Mouse (Mus musculus): ENCODE data around the gene Rassf8. TPM values are rescaled to one million over a fixed set of nuclear protein-coding genes. Genes with fewer than 3 reads are reported as not detected.

The Rassf8 gene
- polyA plus RNA-seq, 1 experiment from 2014 or later = 11.5 TPM

- Histone ChIP-seq H3K4me1 (ENCODE audit: control insufficient read depth, insufficient read depth, low read length) (peaks cover 6% of the 10 kb centered on the region), H3K9ac (ENCODE audit: low read depth, low read length) (no peak overlapping the region), H3K27me3 (ENCODE audit: control insufficient read depth, insufficient read depth, low read length) (no peaks in the 10 kb centered on the region), H3K4me3 (ENCODE audit: low read length) (no peak overlapping the region), H3K36me3 (ENCODE audit: control insufficient read depth, insufficient read depth, low read length) (no peaks in the 10 kb centered on the region), H3K27ac (ENCODE audit: low read depth, low read length) (no peak overlapping the region), H3K9me3 (ENCODE audit: control insufficient read depth, low read length) (no peaks in the 10 kb centered on the region), H3K4me2 (replicated peaks; ENCODE audit: low read depth, low read length) (no peak overlapping the region)
- no peak for ATAC-seq (ENCODE audit: low FRiP score, low TSS enrichment)
- 70% methylated on average over 6 of the region's 6 CpGs for WGBS
These were observed 10.1 kb downstream of the Rassf8 start for GRCm38 (mm10) chr6:145756640-145757005.

GRCm38 (mm10) chr6:145757346-145757745, 10.8 kb downstream of the Rassf8 start:
- Histone ChIP-seq H3K9ac (ENCODE audit: low read depth, low read length) (no peak overlapping the region), H3K4me3 (ENCODE audit: low read length) (no peak overlapping the region), H3K4me2 (replicated peaks; ENCODE audit: low read depth, low read length) (no peak overlapping the region), H3K36me3 (ENCODE audit: control insufficient read depth, insufficient read depth, low read length) (no peaks in the 10 kb centered on the region), H3K4me1 (ENCODE audit: control insufficient read depth, insufficient read depth, low read length) (peaks cover 6% of the 10 kb centered on the region), H3K27me3 (ENCODE audit: control insufficient read depth, insufficient read depth, low read length) (no peaks in the 10 kb centered on the region), H3K9me3 (ENCODE audit: control insufficient read depth, low read length) (no peaks in the 10 kb centered on the region), H3K27ac (ENCODE audit: low read depth, low read length) (no peak overlapping the region)
- no peak for ATAC-seq (ENCODE audit: low FRiP score, low TSS enrichment)
- WGBS = 50% methylated on average over 3 of the region's 3 CpGs

- no peaks in the 10 kb centered on the region for H3K9me3 ChIP-seq (ENCODE audit: control insufficient read depth, low read length)
- H3K4me1 ChIP-seq (ENCODE audit: control insufficient read depth, insufficient read depth, low read length) = peaks cover 9% of the 10 kb centered on the region
- H3K27me3 ChIP-seq (ENCODE audit: control insufficient read depth, insufficient read depth, low read length) = no peaks in the 10 kb centered on the region
- no peak for ATAC-seq (ENCODE audit: low FRiP score, low TSS enrichment)
- no peak overlapping the region for H3K4me3 ChIP-seq (ENCODE audit: low read length)
- no peak overlapping the region for H3K4me2 ChIP-seq (replicated peaks; ENCODE audit: low read depth, low read length)
- 78% methylated on average over 10 of the region's 10 CpGs for WGBS
- H3K9ac ChIP-seq (ENCODE audit: low read depth, low read length) = no peak overlapping the region
- no peak overlapping the region for H3K27ac ChIP-seq (ENCODE audit: low read depth, low read length)
- H3K36me3 ChIP-seq (ENCODE audit: control insufficient read depth, insufficient read depth, low read length) = no peaks in the 10 kb centered on the region
These were observed 12.1 kb downstream of the Rassf8 start for GRCm38 (mm10) chr6:145758685-145759084.

- H3K4me3 ChIP-seq (ENCODE audit: low read length) = no peak overlapping the region
- no peak overlapping the region for H3K27ac ChIP-seq (ENCODE audit: low read depth, low read length)
- no peaks in the 10 kb centered on the region for H3K27me3 ChIP-seq (ENCODE audit: control insufficient read depth, insufficient read depth, low read length)
- no peak for ATAC-seq (ENCODE audit: low FRiP score, low TSS enrichment)
- no peaks in the 10 kb centered on the region for H3K36me3 ChIP-seq (ENCODE audit: control insufficient read depth, insufficient read depth, low read length)
- peaks cover 10% of the 10 kb centered on the region for H3K4me1 ChIP-seq (ENCODE audit: control insufficient read depth, insufficient read depth, low read length)
- 65% methylated on average over 2 of the region's 2 CpGs for WGBS
- no peak overlapping the region for H3K9ac ChIP-seq (ENCODE audit: low read depth, low read length)
- no peak overlapping the region for H3K4me2 ChIP-seq (replicated peaks; ENCODE audit: low read depth, low read length)
- H3K9me3 ChIP-seq (ENCODE audit: control insufficient read depth, low read length) = no peaks in the 10 kb centered on the region
These were observed 12.9 kb downstream of the Rassf8 start for GRCm38 (mm10) chr6:145759432-145759831.

GRCm38 (mm10) chr6:145760246-145761016, 13.9 kb downstream of the Rassf8 start:
- H3K4me3 ChIP-seq (ENCODE audit: low read length) = no peak overlapping the region
- 70% methylated on average over 4 of the region's 4 CpGs for WGBS
- H3K9me3 ChIP-seq (ENCODE audit: control insufficient read depth, low read length) = no peaks in the 10 kb centered on the region
- H3K4me2 ChIP-seq (replicated peaks; ENCODE audit: low read depth, low read length) = no peak overlapping the region
- no peak for ATAC-seq (ENCODE audit: low FRiP score, low TSS enrichment)
- H3K27me3 ChIP-seq (ENCODE audit: control insufficient read depth, insufficient read depth, low read length) = no peaks in the 10 kb centered on the region
- peaks cover 10% of the 10 kb centered on the region for H3K4me1 ChIP-seq (ENCODE audit: control insufficient read depth, insufficient read depth, low read length)
- H3K9ac ChIP-seq (ENCODE audit: low read depth, low read length) = no peak overlapping the region
- no peaks in the 10 kb centered on the region for H3K36me3 ChIP-seq (ENCODE audit: control insufficient read depth, insufficient read depth, low read length)
- 0 out of 2 replicates have a peak overlapping the region, but pooled peaks have one; percentile 11 for H3K27ac ChIP-seq (ENCODE audit: low read depth, low read length)

- H3K36me3 ChIP-seq (ENCODE audit: control insufficient read depth, insufficient read depth, low read length) = no peaks in the 10 kb centered on the region
- H3K4me3 ChIP-seq (ENCODE audit: low read length) = no peak overlapping the region
- no peaks in the 10 kb centered on the region for H3K27me3 ChIP-seq (ENCODE audit: control insufficient read depth, insufficient read depth, low read length)
- no peak for ATAC-seq (ENCODE audit: low FRiP score, low TSS enrichment)
- 82% methylated on average over 3 of the region's 3 CpGs for WGBS
- H3K4me1 ChIP-seq (ENCODE audit: control insufficient read depth, insufficient read depth, low read length) = peaks cover 10% of the 10 kb centered on the region
- H3K9me3 ChIP-seq (ENCODE audit: control insufficient read depth, low read length) = no peaks in the 10 kb centered on the region
- H3K27ac ChIP-seq (ENCODE audit: low read depth, low read length) = no peak overlapping the region
- no peak overlapping the region for H3K9ac ChIP-seq (ENCODE audit: low read depth, low read length)
- H3K4me2 ChIP-seq (replicated peaks; ENCODE audit: low read depth, low read length) = no peak overlapping the region
These were observed 14.8 kb downstream of the Rassf8 start for GRCm38 (mm10) chr6:145761151-145761935.

GRCm38 (mm10) chr6:145762016-145762415, 15.5 kb downstream of the Rassf8 start:
- WGBS = 85% methylated on average over 3 of the region's 3 CpGs
- H3K9ac ChIP-seq (ENCODE audit: low read depth, low read length) = no peak overlapping the region
- H3K4me1 ChIP-seq (ENCODE audit: control insufficient read depth, insufficient read depth, low read length) = peaks cover 10% of the 10 kb centered on the region
- no peaks in the 10 kb centered on the region for H3K27me3 ChIP-seq (ENCODE audit: control insufficient read depth, insufficient read depth, low read length)
- H3K4me3 ChIP-seq (ENCODE audit: low read length) = no peak overlapping the region
- H3K9me3 ChIP-seq (ENCODE audit: control insufficient read depth, low read length) = no peaks in the 10 kb centered on the region
- ATAC-seq (ENCODE audit: low FRiP score, low TSS enrichment) = no peak
- no peak overlapping the region for H3K4me2 ChIP-seq (replicated peaks; ENCODE audit: low read depth, low read length)
- H3K27ac ChIP-seq (ENCODE audit: low read depth, low read length) = no peak overlapping the region
- no peaks in the 10 kb centered on the region for H3K36me3 ChIP-seq (ENCODE audit: control insufficient read depth, insufficient read depth, low read length)

GRCm38 (mm10) chr6:145763051-145763450, 16.5 kb downstream of the Rassf8 start:
- no peak overlapping the region for H3K4me2 ChIP-seq (replicated peaks; ENCODE audit: low read depth, low read length)
- H3K27me3 ChIP-seq (ENCODE audit: control insufficient read depth, insufficient read depth, low read length) = no peaks in the 10 kb centered on the region
- no peak overlapping the region for H3K27ac ChIP-seq (ENCODE audit: low read depth, low read length)
- 71% methylated on average over 4 of the region's 4 CpGs for WGBS
- H3K36me3 ChIP-seq (ENCODE audit: control insufficient read depth, insufficient read depth, low read length) = no peaks in the 10 kb centered on the region
- H3K9ac ChIP-seq (ENCODE audit: low read depth, low read length) = no peak overlapping the region
- peaks cover 10% of the 10 kb centered on the region for H3K4me1 ChIP-seq (ENCODE audit: control insufficient read depth, insufficient read depth, low read length)
- H3K9me3 ChIP-seq (ENCODE audit: control insufficient read depth, low read length) = no peaks in the 10 kb centered on the region
- H3K4me3 ChIP-seq (ENCODE audit: low read length) = no peak overlapping the region
- ATAC-seq (ENCODE audit: low FRiP score, low TSS enrichment) = no peak

- H3K27ac ChIP-seq (ENCODE audit: low read depth, low read length) = no peak overlapping the region
- no peak overlapping the region for H3K9ac ChIP-seq (ENCODE audit: low read depth, low read length)
- peaks cover 11% of the 10 kb centered on the region for H3K4me1 ChIP-seq (ENCODE audit: control insufficient read depth, insufficient read depth, low read length)
These were observed 18.5 kb downstream of the Rassf8 start for GRCm38 (mm10) chr6:145765011-145765410.

More at GRCm38 (mm10) chr6:145765011-145765410, 18.5 kb downstream of the Rassf8 start:
- 0 out of 2 replicates have a peak, but pooled peaks have one; percentile 60 for ATAC-seq (ENCODE audit: low FRiP score, low TSS enrichment)
- Histone ChIP-seq H3K27me3 (ENCODE audit: control insufficient read depth, insufficient read depth, low read length) (no peaks in the 10 kb centered on the region), H3K9me3 (ENCODE audit: control insufficient read depth, low read length) (no peaks in the 10 kb centered on the region), H3K4me2 (replicated peaks; ENCODE audit: low read depth, low read length) (no peak overlapping the region), H3K36me3 (ENCODE audit: control insufficient read depth, insufficient read depth, low read length) (no peaks in the 10 kb centered on the region), H3K4me3 (ENCODE audit: low read length) (no peak overlapping the region)
- WGBS = 61% methylated on average over 7 of the region's 7 CpGs
